Mouse (Mus musculus) mouse embryonic stem cell (cell line): ENCODE measurements around the gene Nhlh2.

Source experiments
- in situ Hi-C, 2 experiments: fragments of 300-500 bp; cut with MboI; formaldehyde crosslinking; loops; 1 replicate in 1 of 2; 3 replicates in 1 of 2; pipeline ENCODE4 v1.14.3; 2019 to 2020; ENCODE audit warnings: low sequenced_read_pairs in 2 of 2, low pct_unique_long_range_greater_than_20kb in 1 of 2, mixed read lengths in 1 of 2; ENCODE audit not compliant: unreplicated experiment in 1 of 2

Gene Nhlh2

DNA sequence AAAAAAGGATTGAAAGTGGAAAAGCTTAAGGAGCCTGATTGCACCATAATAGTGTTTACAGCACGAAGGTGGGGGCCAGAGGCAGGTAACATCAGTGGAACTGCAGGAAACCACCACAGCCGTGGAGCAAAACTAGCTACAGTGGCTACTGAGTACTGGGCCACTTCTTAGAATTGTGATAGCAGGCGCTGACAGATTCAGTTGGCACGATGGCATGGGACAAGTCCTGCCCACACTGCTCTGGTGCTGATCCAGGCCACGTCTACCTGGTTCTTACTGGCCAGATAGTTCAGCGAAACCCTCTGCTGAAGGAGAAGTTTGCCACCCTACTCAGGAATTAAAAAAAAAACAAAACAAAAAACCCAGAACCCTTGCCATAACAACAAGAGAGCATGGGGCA, 54.7 kb downstream of the Nhlh2 start:
- in situ Hi-C loops = no loop called here
